Mouse (Mus musculus) bone marrow macrophage, adult 2 months (primary cell): ENCODE data around the gene Gm5134.
"Not testable (repeated sequence)": the region's sequence is repeated elsewhere in the genome, so short reads cannot be mapped to it uniquely, and the experiment has no call there.

Experiments used
- CTCF ChIP-seq: IDR thresholded peaks from 2 replicates; pipeline ENCODE4 v1.5.1; 2012; ENCODE audit warnings: low read depth, mild to moderate bottlenecking, low read length, moderate library complexity
- POLR2A ChIP-seq: IDR thresholded peaks from 2 replicates; pipeline ENCODE4 v1.6.1; 2012; ENCODE audit warnings: mild to moderate bottlenecking, low read depth, low read length, borderline replicate concordance

GRCm38 (mm10) chr10:75994531-75995210 lies 40.4 kb downstream of the Gm5134 start:
- not testable (repeated sequence) for TF ChIP-seq CTCF, POLR2A
